In genomic region chr7:81542934-81543333, GRCm38 (mm10) we compare ENCODE assay signal across 27 mouse cellular contexts. TPM values are rescaled to one million over a fixed set of nuclear protein-coding genes. Genes with fewer than 3 reads are reported as not detected.
A peak's percentile ranks its signal among the peaks of the same experiment; 100 is the strongest.
DNase-seq lines count a peak whose midpoint lies in the region; ATAC-seq and TF ChIP-seq lines count a peak whose summit lies in the region.
"Had no signal": no experiment of that assay in that cellular context is flagged by ENCODE, and none has a peak within 500 bp of the region (broad histone marks: within the 10 kb centered on the region; RNA-seq: fewer than 3 reads in every experiment).

No protein-coding gene starts in this region.

- no peaks in the 10 kb centered on the region for H3K9me3 ChIP-seq in liver, embryonic 11.5 days (ENCODE audit: control insufficient read depth, low read length)
- H3K9me3 ChIP-seq in midbrain, embryonic 11.5 days (ENCODE audit: control insufficient read depth, low read length): no peaks in the 10 kb centered on the region
- no peaks in the 10 kb centered on the region for H3K9me3 ChIP-seq in midbrain, embryonic 10.5 days (replicated peaks)
- H3K9me3 ChIP-seq: embryonic facial prominence, embryonic 13.5 days; embryonic facial prominence, embryonic 15.5 days; forebrain, embryonic 10.5 days; forebrain, embryonic 12.5 days had no signal

- peak; percentile 57 for DNase-seq in liver, adult 2 months (ENCODE audit: extremely low read depth, low read depth, low spot score)
- no peak for DNase-seq in liver, embryonic 11.5 days (ENCODE audit: low spot score)
- DNase-seq in midbrain, embryonic 11.5 days (ENCODE audit: low spot score, missing footprints): peak; percentile 8
- no peak for DNase-seq in midbrain, embryonic 10.5 days (ENCODE audit: low spot score)
- DNase-seq in cerebellum, adult 11 months: no peak
- DNase-seq: adrenal gland, adult 2 months; adrenal gland, postnatal 10 days; adrenal gland, postnatal 25 days; cerebellum, adult 18-20 months; cerebellum, adult 8-10 months; cerebellum, adult 9-11 months; cerebellum, postnatal 14 days; cerebellum, postnatal 36 days; embryo, embryonic 11 days had no signal

- no peaks in the 10 kb centered on the region for H3K36me3 ChIP-seq in liver, adult 2 months (ENCODE audit: control insufficient read depth, insufficient read depth, low read length)
- H3K36me3 ChIP-seq in liver, embryonic 11.5 days (ENCODE audit: control insufficient read depth, insufficient read depth, low read length): no peaks in the 10 kb centered on the region
- H3K36me3 ChIP-seq in midbrain, embryonic 11.5 days (ENCODE audit: control insufficient read depth, insufficient read depth, low read length): no peaks in the 10 kb centered on the region
- no peaks in the 10 kb centered on the region for H3K36me3 ChIP-seq in midbrain, embryonic 10.5 days
- H3K36me3 ChIP-seq: embryonic facial prominence, embryonic 13.5 days; embryonic facial prominence, embryonic 15.5 days; forebrain, embryonic 10.5 days; forebrain, embryonic 12.5 days had no signal

- no peak overlapping the region for H3K9ac ChIP-seq in liver, adult 2 months (ENCODE audit: low read depth, low read length)
- H3K9ac ChIP-seq in liver, embryonic 11.5 days (ENCODE audit: low read depth, low read length): no peak overlapping the region
- H3K9ac ChIP-seq in midbrain, embryonic 11.5 days (ENCODE audit: low read length): no peak overlapping the region
- H3K9ac ChIP-seq: embryonic facial prominence, embryonic 13.5 days; embryonic facial prominence, embryonic 15.5 days; forebrain, embryonic 12.5 days had no signal

- ATAC-seq in liver, embryonic 11.5 days (replicated peaks; ENCODE audit: low FRiP score): no peak
- no peak for ATAC-seq in midbrain, embryonic 11.5 days (ENCODE audit: low FRiP score)

- peaks cover 10% of the 10 kb centered on the region for H3K4me1 ChIP-seq in liver, adult 2 months (ENCODE audit: control insufficient read depth, insufficient read depth, low read length)
- no peaks in the 10 kb centered on the region for H3K4me1 ChIP-seq in liver, embryonic 11.5 days (replicated peaks; ENCODE audit: control insufficient read depth, insufficient read depth, low read length)
- H3K4me1 ChIP-seq in midbrain, embryonic 11.5 days (ENCODE audit: control insufficient read depth, insufficient read depth, low read length): 0 out of 2 replicates have a peak, but pooled peaks cover 5% of the 10 kb centered on the region
- H3K4me1 ChIP-seq in midbrain, embryonic 10.5 days: peaks cover 35% of the 10 kb centered on the region
- H3K4me1 ChIP-seq: embryonic facial prominence, embryonic 13.5 days; embryonic facial prominence, embryonic 15.5 days had no signal

- no peaks in the 10 kb centered on the region for H3K79me2 ChIP-seq in liver, adult 2 months (ENCODE audit: control insufficient read depth, insufficient read depth, low read length)

- 37% methylated on average over 8 of the region's 8 CpGs for WGBS in liver, adult 2 months
- 75% methylated on average over 8 of the region's 8 CpGs for WGBS in liver, embryonic 11.5 days
- WGBS in midbrain, embryonic 11.5 days: 81% methylated on average over 8 of the region's 8 CpGs
- WGBS in midbrain, embryonic 10.5 days: 86% methylated on average over 8 of the region's 8 CpGs

- TF ChIP-seq CTCF in liver, adult 2 months (IDR thresholded peaks at IDR 0.05; ENCODE audit: low read depth, low read length): no peak

- no peak overlapping the region for H3K27ac ChIP-seq in liver, adult 2 months (replicated peaks; ENCODE audit: insufficient read depth, low read depth, low read length)
- no peak overlapping the region for H3K27ac ChIP-seq in liver, embryonic 11.5 days (ENCODE audit: low read depth, low read length)
- H3K27ac ChIP-seq in midbrain, embryonic 11.5 days (ENCODE audit: low read depth, low read length): no peak overlapping the region
- no peak overlapping the region for H3K27ac ChIP-seq in midbrain, embryonic 10.5 days (replicated peaks)
- H3K27ac ChIP-seq: embryonic facial prominence, embryonic 13.5 days; embryonic facial prominence, embryonic 15.5 days; forebrain, embryonic 10.5 days; forebrain, embryonic 12.5 days had no signal

- TF ChIP-seq POLR2A in liver, adult 2 months (IDR thresholded peaks at IDR 0.05; ENCODE audit: extremely low read depth, insufficient read depth, low read length): no peak

- H3K4me2 ChIP-seq in liver, embryonic 11.5 days: no peak overlapping the region
- H3K4me2 ChIP-seq in midbrain, embryonic 11.5 days: no peak overlapping the region
- H3K4me2 ChIP-seq: embryonic facial prominence, embryonic 13.5 days; embryonic facial prominence, embryonic 15.5 days; forebrain, embryonic 12.5 days had no signal

- no peak overlapping the region for H3K4me3 ChIP-seq in liver, adult 2 months (ENCODE audit: insufficient read depth, low read depth, low read length)
- H3K4me3 ChIP-seq in liver, embryonic 11.5 days (ENCODE audit: low read depth, low read length): no peak overlapping the region
- no peak overlapping the region for H3K4me3 ChIP-seq in midbrain, embryonic 11.5 days (ENCODE audit: low read depth, low read length)
- H3K4me3 ChIP-seq in midbrain, embryonic 10.5 days: no peak overlapping the region
- H3K4me3 ChIP-seq: embryonic facial prominence, embryonic 13.5 days; embryonic facial prominence, embryonic 15.5 days; erythroblast, embryonic 14.5 days; forebrain, embryonic 10.5 days; forebrain, embryonic 12.5 days had no signal

- no peaks in the 10 kb centered on the region for H3K27me3 ChIP-seq in liver, adult 2 months (ENCODE audit: control insufficient read depth, insufficient read depth, low read length)
- no peaks in the 10 kb centered on the region; the same call in 1 of the 2 replicates for H3K27me3 ChIP-seq in liver, embryonic 11.5 days (replicated peaks; ENCODE audit: control insufficient read depth, insufficient read depth, low read length)
- H3K27me3 ChIP-seq in midbrain, embryonic 11.5 days (ENCODE audit: control insufficient read depth, insufficient read depth, low read length): no peaks in the 10 kb centered on the region
- no peaks in the 10 kb centered on the region for H3K27me3 ChIP-seq in midbrain, embryonic 10.5 days (ENCODE audit: low read depth, poor library complexity, severe bottlenecking)
- H3K27me3 ChIP-seq: embryonic facial prominence, embryonic 13.5 days; embryonic facial prominence, embryonic 15.5 days; forebrain, embryonic 12.5 days had no signal

RNA-seq across cellular contexts. Expression of gene Fsd2, which starts 23.8 kb away (rescaled TPM):
- total RNA-seq in liver, adult 2 months (2014; rRNA removed): 0.13 and 0.28 TPM in 2 replicates
- 0.04 TPM in 2 replicates for polyA plus RNA-seq in liver, adult 2 months (2012; rRNA removed)
- 0.19 and 0.21 TPM in 2 replicates for polyA plus RNA-seq in liver, embryonic 11.5 days (2014; fragmentation: Nextera tagmentation; extraction: Ambion mirVana)
- 0.08 and 0.22 TPM in 2 replicates for polyA plus RNA-seq in midbrain, embryonic 11.5 days (2014; fragmentation: Nextera tagmentation; extraction: Ambion mirVana)
- 0.07 TPM in 1 of 2 replicates, not detected in the other for polyA plus RNA-seq in midbrain, embryonic 10.5 days (2016; fragmentation: Nextera tagmentation; extraction: Ambion mirVana)
- total RNA-seq: common myeloid progenitor, adult 5-6 weeks; MEL had no signal
- polyA plus RNA-seq: C2C12; erythroblast, embryonic 14.5 days had no signal

RNA-seq across cellular contexts. Expression of gene Whamm, which starts 28.1 kb away (rescaled TPM):
- total RNA-seq in liver, adult 2 months (2014; rRNA removed): 20.7 and 25.4 TPM in 2 replicates
- 35.1 and 44.6 TPM in 2 replicates for polyA plus RNA-seq in liver, adult 2 months (2012; rRNA removed)
- 10.5 and 11.6 TPM in 2 replicates for polyA plus RNA-seq in liver, embryonic 11.5 days (2014; fragmentation: Nextera tagmentation; extraction: Ambion mirVana)
- 4.2 and 5.7 TPM in 2 replicates for polyA plus RNA-seq in midbrain, embryonic 11.5 days (2014; fragmentation: Nextera tagmentation; extraction: Ambion mirVana)
- polyA plus RNA-seq in midbrain, embryonic 10.5 days (2016; fragmentation: Nextera tagmentation; extraction: Ambion mirVana): 2.6 and 3.1 TPM in 2 replicates

RNA-seq across cellular contexts. Expression of gene BC048679, which starts 44.9 kb away (rescaled TPM):
- not detected in 2 replicates for total RNA-seq in liver, adult 2 months (2014; rRNA removed)
- polyA plus RNA-seq in liver, adult 2 months (2012; rRNA removed): not detected in 2 replicates
- polyA plus RNA-seq in liver, embryonic 11.5 days (2014; fragmentation: Nextera tagmentation; extraction: Ambion mirVana): not detected in 2 replicates
- polyA plus RNA-seq in midbrain, embryonic 11.5 days (2014; fragmentation: Nextera tagmentation; extraction: Ambion mirVana): not detected in 2 replicates
- polyA plus RNA-seq in midbrain, embryonic 10.5 days (2016; fragmentation: Nextera tagmentation; extraction: Ambion mirVana): not detected in 2 replicates
- total RNA-seq: adrenal gland, adult 2 months; adrenal gland, postnatal 10 days; adrenal gland, postnatal 25 days; adrenal gland, postnatal 4 days; common myeloid progenitor, adult 5-6 weeks; MEL had no signal
- polyA plus RNA-seq: adrenal gland, adult 2 months; brain, embryonic 14.5 days; C2C12; embryonic facial prominence, embryonic 11.5 days; embryonic facial prominence, embryonic 13.5 days; embryonic facial prominence, embryonic 15.5 days; erythroblast, embryonic 14.5 days; forebrain, embryonic 12.5 days; forebrain, embryonic 14.5 days; forebrain, embryonic 16.5 days had no signal

RNA-seq across cellular contexts. Expression of gene Ap3b2, which starts 49.2 kb away (rescaled TPM):
- total RNA-seq in liver, adult 2 months (2014; rRNA removed): 0.07 TPM in 1 of 2 replicates, not detected in the other
- polyA plus RNA-seq in liver, adult 2 months (2012; rRNA removed): not detected in 2 replicates
- 0.40 and 1.1 TPM in 2 replicates for polyA plus RNA-seq in liver, embryonic 11.5 days (2014; fragmentation: Nextera tagmentation; extraction: Ambion mirVana)
- polyA plus RNA-seq in midbrain, embryonic 11.5 days (2014; fragmentation: Nextera tagmentation; extraction: Ambion mirVana): 33.4 and 34.4 TPM in 2 replicates
- polyA plus RNA-seq in midbrain, embryonic 10.5 days (2016; fragmentation: Nextera tagmentation; extraction: Ambion mirVana): 19.1 and 36.0 TPM in 2 replicates
- total RNA-seq: MEL had no signal
- polyA plus RNA-seq: C2C12; erythroblast, embryonic 14.5 days had no signal

Comparison
In these comparisons a context has a peak if more than half of its experiments do, and no peak if none do; other contexts are left out.
1. DNase-seq: peak in liver, adult 2 months (single experiment) and midbrain, embryonic 11.5 days (single experiment); none in liver, embryonic 11.5 days (single experiment), midbrain, embryonic 10.5 days (single experiment) and cerebellum, adult 11 months (single experiment).